In the genomic region with DNA sequence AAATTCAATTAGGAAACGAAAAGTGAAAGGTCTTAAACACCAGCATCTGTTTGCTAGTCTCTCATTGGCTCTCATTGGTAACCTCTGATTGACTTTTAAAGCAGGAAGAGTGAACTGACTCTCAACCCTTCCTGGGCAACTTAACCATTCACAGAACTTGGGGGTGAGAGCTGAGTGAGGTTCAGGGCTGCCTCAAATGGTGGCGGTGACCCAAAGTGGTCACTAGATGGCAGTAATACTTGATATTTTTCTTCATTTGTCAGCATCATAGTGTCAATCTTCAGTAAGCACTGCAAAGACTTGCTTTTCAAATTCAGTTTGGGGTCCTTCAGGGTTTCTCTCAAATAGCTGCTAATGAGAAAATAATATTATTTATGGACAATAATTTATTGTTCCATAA, we compare ENCODE assay signal across 8 mouse cellular contexts.
DNase-seq lines count a peak whose midpoint lies in the region; ATAC-seq and TF ChIP-seq lines count a peak whose summit lies in the region.
"Not testable (repeated sequence)": the region's sequence is repeated elsewhere in the genome, so short reads cannot be mapped to it uniquely, and the experiment has no call there.

No protein-coding gene starts in this region.

- not testable (repeated sequence) for H3K27me3 ChIP-seq in E14TG2a.4 (ENCODE audit: insufficient read depth, low read length); forebrain, embryonic 13.5 days; liver, postnatal 0 days (ENCODE audit: insufficient read depth, low read length)

- not testable (repeated sequence) for H3K4me3 ChIP-seq in E14TG2a.4 (replicated peaks; ENCODE audit: low read length); forebrain, embryonic 13.5 days; liver, postnatal 0 days (ENCODE audit: low read depth, low read length)

- H3K4me2 ChIP-seq in forebrain, embryonic 13.5 days; liver, postnatal 0 days (ENCODE audit: low read depth, low read length): not testable (repeated sequence)

- DNase-seq in c-Kit-positive CD71-negative TER-119-negative erythroid progenitor cells, embryonic 14.5 days (ENCODE audit: low read depth), result peak; percentile 8
- peak; percentile 40 to 61 for DNase-seq in heart, postnatal 10 days
- peak; percentile 34 to 68 for DNase-seq in kidney, postnatal 36 days
- not testable (repeated sequence) for DNase-seq in liver, postnatal 0 days
- DNase-seq in ovary, postnatal 14 days (ENCODE audit: low spot score), result peak; percentile 31
- DNase-seq in thymus, postnatal 10 days (ENCODE audit: low spot score in 2 of 2), result peak; percentile 7 to 31

- 0 out of 2 replicates have a peak, but pooled peaks have one; percentile 24 for ATAC-seq in forebrain, embryonic 13.5 days
- not testable (repeated sequence) for ATAC-seq in liver, postnatal 0 days

- WGBS in forebrain, embryonic 13.5 days, result 34% methylated on average over 2 of the region's 2 CpGs
- 16% methylated on average over 2 of the region's 2 CpGs for WGBS in liver, postnatal 0 days (ENCODE audit: insufficient replicate concordance)

- intact Hi-C loops in heart, postnatal 10 days (cut with DNase I), result loop anchor here (10.0 kb wide), 1 partner anchor 107 kb away; no protein-coding TSS in a partner anchor

- peaks cover 11% of the 10 kb centered on the region; the same call in 1 of the 2 replicates for H3K9me3 ChIP-seq in E14TG2a.4 (ENCODE audit: low read length)
- H3K9me3 ChIP-seq in forebrain, embryonic 13.5 days (replicated peaks); liver, postnatal 0 days (ENCODE audit: low read length): not testable (repeated sequence)

- H3K9ac ChIP-seq in forebrain, embryonic 13.5 days; liver, postnatal 0 days (replicated peaks): not testable (repeated sequence)

- TF ChIP-seq EP300 in liver, postnatal 0 days (IDR thresholded peaks at IDR 0.05; ENCODE audit: low read depth), result not testable (repeated sequence)

- not testable (repeated sequence) for H3K36me3 ChIP-seq in E14TG2a.4 (ENCODE audit: insufficient read depth, low read length); forebrain, embryonic 13.5 days (ENCODE audit: poor library complexity, severe bottlenecking); liver, postnatal 0 days (replicated peaks; ENCODE audit: insufficient read depth, low read length)

- H3K4me1 ChIP-seq in E14TG2a.4 (replicated peaks; ENCODE audit: low read depth, low read length); forebrain, embryonic 13.5 days; liver, postnatal 0 days (ENCODE audit: insufficient read depth): not testable (repeated sequence)

- H3K27ac ChIP-seq in forebrain, embryonic 13.5 days; liver, postnatal 0 days (ENCODE audit: low read depth): not testable (repeated sequence)

- TF ChIP-seq CTCF in E14TG2a.4 (conservative IDR thresholded peaks at IDR 0.05; ENCODE audit: low read length), result peak; percentile 19
- TF ChIP-seq CTCF in liver, postnatal 0 days (IDR thresholded peaks at IDR 0.05; ENCODE audit: low read depth), result peak; percentile 43
